Mouse (Mus musculus): Measurements from ENCODE around the gene 4933407L21Rik. TPM values are rescaled to one million over a fixed set of nuclear protein-coding genes. Genes with fewer than 3 reads are reported as not detected.
"Not testable (repeated sequence)": the region's sequence is repeated elsewhere in the genome, so short reads cannot be mapped to it uniquely, and the experiment has no call there.

4933407L21Rik gene
- polyA plus RNA-seq, 1 experiment from 2014 or later = 1.6 TPM

- no peak overlapping the region for H3K27ac ChIP-seq (ENCODE audit: low read length)
Measured at GRCm38 (mm10) chr1:85969519-85969918, 41.2 kb downstream of the 4933407L21Rik start.

GRCm38 (mm10) chr1:85971070-85971469, 42.8 kb downstream of the 4933407L21Rik start:
- Histone ChIP-seq H3K27me3 (ENCODE audit: insufficient read depth, low read length) (no peaks in the 10 kb centered on the region), H3K36me3 (ENCODE audit: insufficient read depth, low read length) (no peaks in the 10 kb centered on the region), H3K27ac (ENCODE audit: low read length) (no peak overlapping the region), H3K9me3 (ENCODE audit: low read length) (no peaks in the 10 kb centered on the region), H3K4me1 (ENCODE audit: insufficient read depth, low read length) (no peaks in the 10 kb centered on the region), H3K9ac (replicated peaks; ENCODE audit: low read length) (no peak overlapping the region), H3K4me3 (ENCODE audit: low read length) (no peak overlapping the region), H3K4me2 (replicated peaks; ENCODE audit: low read depth, low read length) (no peak overlapping the region)
- ATAC-seq (ENCODE audit: low FRiP score, low TSS enrichment) = no peak
- 90% methylated on average over 3 of the region's 3 CpGs for WGBS

More at GRCm38 (mm10) chr1:85969519-85969918, 41.2 kb downstream of the 4933407L21Rik start:
- Histone ChIP-seq H3K9me3 (ENCODE audit: low read length) (no peaks in the 10 kb centered on the region), H3K4me2 (replicated peaks; ENCODE audit: low read depth, low read length) (no peak overlapping the region), H3K4me3 (ENCODE audit: low read length) (no peak overlapping the region), H3K27me3 (ENCODE audit: insufficient read depth, low read length) (no peaks in the 10 kb centered on the region), H3K9ac (replicated peaks; ENCODE audit: low read length) (no peak overlapping the region), H3K36me3 (ENCODE audit: insufficient read depth, low read length) (no peaks in the 10 kb centered on the region), H3K4me1 (ENCODE audit: insufficient read depth, low read length) (no peaks in the 10 kb centered on the region)
- ATAC-seq (ENCODE audit: low FRiP score, low TSS enrichment) = no peak
- WGBS = 90% methylated on average over 1 of the region's 1 CpGs

- Histone ChIP-seq H3K4me1 (ENCODE audit: insufficient read depth, low read length) (no peaks in the 10 kb centered on the region), H3K36me3 (ENCODE audit: insufficient read depth, low read length) (no peaks in the 10 kb centered on the region), H3K4me2 (replicated peaks; ENCODE audit: low read depth, low read length) (no peak overlapping the region), H3K4me3 (ENCODE audit: low read length) (no peak overlapping the region), H3K27me3 (ENCODE audit: insufficient read depth, low read length) (no peaks in the 10 kb centered on the region), H3K9ac (replicated peaks; ENCODE audit: low read length) (no peak overlapping the region), H3K9me3 (ENCODE audit: low read length) (no peaks in the 10 kb centered on the region), H3K27ac (ENCODE audit: low read length) (no peak overlapping the region)
- ATAC-seq (ENCODE audit: low FRiP score, low TSS enrichment) = no peak
- WGBS = 61% methylated on average over 3 of the region's 3 CpGs
Measured at GRCm38 (mm10) chr1:85972341-85972740, 44.1 kb downstream of the 4933407L21Rik start.

- ATAC-seq (ENCODE audit: low FRiP score, low TSS enrichment) = no peak
- H3K36me3 ChIP-seq (ENCODE audit: insufficient read depth, low read length) = no peaks in the 10 kb centered on the region
- H3K4me2 ChIP-seq (replicated peaks; ENCODE audit: low read depth, low read length) = no peak overlapping the region
- no peak overlapping the region for H3K27ac ChIP-seq (ENCODE audit: low read length)
- H3K9me3 ChIP-seq (ENCODE audit: low read length) = no peaks in the 10 kb centered on the region
- no peaks in the 10 kb centered on the region for H3K4me1 ChIP-seq (ENCODE audit: insufficient read depth, low read length)
- 88% methylated on average over 2 of the region's 2 CpGs for WGBS
- no peaks in the 10 kb centered on the region for H3K27me3 ChIP-seq (ENCODE audit: insufficient read depth, low read length)
- H3K4me3 ChIP-seq (ENCODE audit: low read length) = no peak overlapping the region
- H3K9ac ChIP-seq (replicated peaks; ENCODE audit: low read length) = no peak overlapping the region
Measured at GRCm38 (mm10) chr1:85973468-85973877, 45.2 kb downstream of the 4933407L21Rik start.

GRCm38 (mm10) chr1:85977709-85978108, 49.4 kb downstream of the 4933407L21Rik start:
- Histone ChIP-seq H3K4me3 (ENCODE audit: low read length) (no peak overlapping the region), H3K9ac (replicated peaks; ENCODE audit: low read length) (no peak overlapping the region), H3K9me3 (ENCODE audit: low read length) (no peaks in the 10 kb centered on the region), H3K36me3 (ENCODE audit: insufficient read depth, low read length) (no peaks in the 10 kb centered on the region), H3K4me1 (ENCODE audit: insufficient read depth, low read length) (no peaks in the 10 kb centered on the region), H3K4me2 (replicated peaks; ENCODE audit: low read depth, low read length) (no peak overlapping the region), H3K27me3 (ENCODE audit: insufficient read depth, low read length) (no peaks in the 10 kb centered on the region), H3K27ac (ENCODE audit: low read length) (no peak overlapping the region)
- no peak for ATAC-seq (ENCODE audit: low FRiP score, low TSS enrichment)
- WGBS = 79% methylated on average over 3 of the region's 3 CpGs

GRCm38 (mm10) chr1:85981738-85982357, 53.6 kb downstream of the 4933407L21Rik start:
- no peak overlapping the region for H3K4me2 ChIP-seq (replicated peaks; ENCODE audit: low read depth, low read length)
- no peak overlapping the region for H3K4me3 ChIP-seq (ENCODE audit: low read length)
- no peak overlapping the region for H3K27ac ChIP-seq (ENCODE audit: low read length)
- ATAC-seq (ENCODE audit: low FRiP score, low TSS enrichment) = no peak
- H3K27me3 ChIP-seq (ENCODE audit: insufficient read depth, low read length) = no peaks in the 10 kb centered on the region
- no peak overlapping the region for H3K9ac ChIP-seq (replicated peaks; ENCODE audit: low read length)
- WGBS = 47% methylated on average over 7 of the region's 7 CpGs
- no peaks in the 10 kb centered on the region for H3K4me1 ChIP-seq (ENCODE audit: insufficient read depth, low read length)
- H3K9me3 ChIP-seq (ENCODE audit: low read length) = no peaks in the 10 kb centered on the region
- no peaks in the 10 kb centered on the region for H3K36me3 ChIP-seq (ENCODE audit: insufficient read depth, low read length)

- Histone ChIP-seq H3K36me3 (ENCODE audit: insufficient read depth, low read length) (no peaks in the 10 kb centered on the region), H3K4me2 (replicated peaks; ENCODE audit: low read depth, low read length) (no peak overlapping the region), H3K9ac (replicated peaks; ENCODE audit: low read length) (no peak overlapping the region), H3K27ac (ENCODE audit: low read length) (no peak overlapping the region), H3K27me3 (ENCODE audit: insufficient read depth, low read length) (no peaks in the 10 kb centered on the region), H3K9me3 (ENCODE audit: low read length) (no peaks in the 10 kb centered on the region), H3K4me1 (ENCODE audit: insufficient read depth, low read length) (no peaks in the 10 kb centered on the region), H3K4me3 (ENCODE audit: low read length) (no peak overlapping the region)
- ATAC-seq (ENCODE audit: low FRiP score, low TSS enrichment) = no peak
- 75% methylated on average over 3 of the region's 3 CpGs for WGBS
Measured at GRCm38 (mm10) chr1:85985784-85986183, 57.5 kb downstream of the 4933407L21Rik start.

- 77% methylated on average over 4 of the region's 4 CpGs for WGBS
- no peaks in the 10 kb centered on the region for H3K36me3 ChIP-seq (ENCODE audit: insufficient read depth, low read length)
- no peaks in the 10 kb centered on the region for H3K27me3 ChIP-seq (ENCODE audit: insufficient read depth, low read length)
- no peak overlapping the region for H3K27ac ChIP-seq (ENCODE audit: low read length)
- no peak overlapping the region for H3K4me2 ChIP-seq (replicated peaks; ENCODE audit: low read depth, low read length)
- no peaks in the 10 kb centered on the region for H3K4me1 ChIP-seq (ENCODE audit: insufficient read depth, low read length)
- H3K4me3 ChIP-seq (ENCODE audit: low read length) = no peak overlapping the region
- H3K9me3 ChIP-seq (ENCODE audit: low read length) = no peaks in the 10 kb centered on the region
- ATAC-seq (ENCODE audit: low FRiP score, low TSS enrichment) = no peak
- no peak overlapping the region for H3K9ac ChIP-seq (replicated peaks; ENCODE audit: low read length)
Measured at GRCm38 (mm10) chr1:85988351-85988750, 60.1 kb downstream of the 4933407L21Rik start.

GRCm38 (mm10) chr1:85988882-85989281, 60.6 kb downstream of the 4933407L21Rik start:
- H3K27me3 ChIP-seq (ENCODE audit: insufficient read depth, low read length); H3K9me3 ChIP-seq (ENCODE audit: low read length); ATAC-seq (ENCODE audit: low FRiP score, low TSS enrichment); H3K9ac ChIP-seq (replicated peaks; ENCODE audit: low read length); H3K4me1 ChIP-seq (ENCODE audit: insufficient read depth, low read length); H3K4me3 ChIP-seq (ENCODE audit: low read length); H3K36me3 ChIP-seq (ENCODE audit: insufficient read depth, low read length); H3K4me2 ChIP-seq (replicated peaks; ENCODE audit: low read depth, low read length); H3K27ac ChIP-seq (ENCODE audit: low read length): not testable (repeated sequence)
- 77% methylated on average over 4 of the region's 4 CpGs for WGBS
